Mouse (Mus musculus): Measurements from ENCODE around the gene 1110059E24Rik.

DNA sequence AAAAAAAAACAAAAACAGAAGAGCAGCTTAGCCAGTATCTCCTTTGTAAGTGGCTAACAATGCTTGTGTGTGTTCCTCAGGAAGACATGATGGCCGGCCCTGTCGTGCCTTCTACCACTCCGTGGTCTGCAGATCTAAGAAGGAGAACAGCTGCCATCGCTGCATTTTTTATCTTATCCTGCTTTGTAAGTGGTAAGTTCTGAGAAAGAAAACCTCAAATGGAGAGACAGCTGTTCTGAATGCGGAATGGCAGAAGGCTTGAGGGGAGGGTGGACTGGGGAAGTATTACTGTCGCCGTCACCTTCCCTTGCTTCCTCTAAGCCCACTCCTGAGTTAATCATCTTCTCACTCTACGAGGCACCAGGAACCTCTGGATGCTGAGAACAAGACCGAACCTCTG is 100.0 kb downstream of the 1110059E24Rik start:
- peak in 1 of 3 experiments; percentile 48 for TF ChIP-seq MYOG (IDR thresholded peaks at IDR 0.05; ENCODE audit: control insufficient read depth in 1 of 3, insufficient read depth in 1 of 3, insufficient read length in 2 of 3, low read depth in 2 of 3)
- TF ChIP-seq USF1 (IDR thresholded peaks at IDR 0.05; ENCODE audit: low read depth): no peak
- TF ChIP-seq POLR2A (IDR thresholded peaks at IDR 0.05; ENCODE audit: insufficient read length, low read depth): no peak
- no peak for TF ChIP-seq TCF12 (IDR thresholded peaks at IDR 0.05; ENCODE audit: insufficient read depth, poor library complexity, severe bottlenecking)

All from myocyte (in vitro differentiated cells).